In genomic region chr5:66391771-66392170, GRCm38 (mm10) we compare ENCODE assay signal across 14 mouse cellular contexts.
"Had no signal": no experiment of that assay in that cellular context is flagged by ENCODE, and none has a peak within 500 bp of the region (broad histone marks: within the 10 kb centered on the region; RNA-seq: fewer than 3 reads in every experiment).

No protein-coding gene starts in this region.

- DNase-seq: kidney, adult 11 months; layer of hippocampus, adult 9-11 months; layer of hippocampus, postnatal 36 days; lung, embryonic 14.5 days; lung, postnatal 10 days; lung, postnatal 4 days; right cerebral cortex, postnatal 14 days; thymus, adult 2 months; thymus, postnatal 25 days had no signal

- H3K4me3 ChIP-seq: limb, embryonic 15.5 days; liver, embryonic 12.5 days; stomach, embryonic 15.5 days had no signal

- H3K27me3 ChIP-seq: limb, embryonic 15.5 days; liver, embryonic 12.5 days; stomach, embryonic 15.5 days had no signal

- H3K36me3 ChIP-seq: limb, embryonic 15.5 days; liver, embryonic 12.5 days had no signal

- H3K4me2 ChIP-seq: limb, embryonic 15.5 days; liver, embryonic 12.5 days; lung, embryonic 14.5 days; midbrain, embryonic 11.5 days; stomach, embryonic 15.5 days had no signal

- ATAC-seq: liver, embryonic 12.5 days; midbrain, embryonic 16.5 days had no signal

- H3K27ac ChIP-seq: limb, embryonic 15.5 days; liver, embryonic 12.5 days; stomach, embryonic 15.5 days had no signal

- H3K9ac ChIP-seq: limb, embryonic 15.5 days; liver, embryonic 12.5 days; lung, embryonic 14.5 days; stomach, embryonic 15.5 days had no signal

- H3K9me3 ChIP-seq: limb, embryonic 15.5 days; liver, embryonic 12.5 days; stomach, embryonic 15.5 days had no signal

- H3K4me1 ChIP-seq: liver, embryonic 12.5 days; stomach, embryonic 15.5 days had no signal
